Mouse (Mus musculus): ENCODE results near the gene Ssxb8. TPM values are rescaled to one million over a fixed set of nuclear protein-coding genes. Genes with fewer than 3 reads are reported as not detected.
"Not testable (repeated sequence)": the region's sequence is repeated elsewhere in the genome, so short reads cannot be mapped to it uniquely, and the experiment has no call there.

Ssxb8 gene
- 0.32 TPM in 1 of 2 replicates, not detected in the other for polyA plus RNA-seq (2012; rRNA removed)

DNA sequence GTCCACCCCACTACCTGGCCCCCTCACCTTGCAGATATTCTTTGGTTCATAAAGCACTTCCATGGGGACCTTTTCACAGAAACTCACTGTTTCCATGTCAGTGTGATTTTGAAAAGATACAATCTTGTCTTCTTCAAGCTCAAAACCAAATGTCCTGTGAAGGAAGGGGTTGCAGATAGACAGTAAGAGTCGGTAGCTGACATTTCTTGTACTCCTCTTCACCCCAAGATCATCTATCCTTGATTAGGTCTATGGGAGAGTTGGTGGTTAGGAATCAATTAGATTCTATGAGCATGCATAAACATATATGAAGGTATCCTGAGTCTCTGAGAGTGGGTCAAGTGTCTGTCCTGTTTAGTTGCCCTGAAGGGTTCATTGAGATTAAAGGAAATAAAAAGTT is at the start of gene Ssxb8:
Ssxb8 (minus strand) TSS at position 101 of the 400 bp plus-strand sequence.
- DNase-seq (ENCODE audit: extremely low spot score in 1 of 2, low spot score in 1 of 2), result not testable (repeated sequence)

DNA sequence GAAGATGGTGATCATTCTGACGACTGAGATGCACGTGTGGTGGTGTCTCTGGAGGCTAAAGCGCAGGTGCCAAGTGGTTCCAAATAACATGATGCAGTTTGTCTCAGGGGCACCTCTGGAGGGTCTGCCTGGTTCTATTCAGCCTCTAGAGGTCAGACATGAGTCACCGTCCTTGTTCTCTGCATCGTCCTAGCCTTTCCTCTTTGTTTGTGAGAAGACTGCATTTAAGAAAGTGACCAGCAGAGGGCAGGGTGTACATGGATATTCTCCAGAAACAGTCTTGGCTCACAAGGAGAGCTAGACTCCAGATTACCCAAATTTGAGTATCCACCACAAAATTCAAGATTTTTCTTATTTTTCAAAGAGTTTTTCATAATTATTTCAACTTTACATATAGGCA is 42.3 kb upstream of the Ssxb8 start:
- DNase-seq (ENCODE audit: extremely low spot score in 1 of 2, low spot score in 1 of 2), result peak; percentile 1 to 61

DNA sequence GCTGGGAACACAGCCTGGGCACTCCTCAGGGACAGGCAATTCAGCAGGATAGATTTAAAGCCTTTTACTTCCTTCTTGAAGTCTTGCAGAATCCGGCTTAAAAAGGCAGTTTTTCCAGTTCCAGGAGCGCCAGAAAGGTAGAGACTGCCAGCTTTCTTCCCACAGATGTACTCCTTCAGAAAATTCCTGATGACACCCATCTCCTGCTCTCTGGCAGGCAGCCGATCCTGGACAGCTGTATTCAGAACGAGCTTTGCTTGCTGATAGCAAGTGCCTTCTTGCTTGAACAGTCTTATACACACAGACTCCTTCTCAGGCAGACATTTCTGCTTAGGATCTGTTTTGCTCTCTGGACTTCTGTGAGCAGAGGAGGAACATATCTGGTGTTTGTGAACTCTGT is 27.6 kb downstream of the Ssxb8 start:
- no peak for DNase-seq (ENCODE audit: extremely low spot score in 1 of 2, low spot score in 1 of 2)

Other genes with a start within 250 kb of the Ssxb8 start
- not detected in 2 replicates for gene Ssxb2, start 229.1 kb downstream of the Ssxb8 start, polyA plus RNA-seq (2012; rRNA removed)
- not detected in 2 replicates for gene Gm14459, start 165.9 kb downstream of the Ssxb8 start, polyA plus RNA-seq (2012; rRNA removed)
- not detected in 2 replicates for gene Ssxb6, start 142.6 kb downstream of the Ssxb8 start, polyA plus RNA-seq (2012; rRNA removed)
- not detected in 2 replicates for gene Ssxb3, start 99.0 kb downstream of the Ssxb8 start, polyA plus RNA-seq (2012; rRNA removed)
- not detected in 2 replicates for gene Ssx9, start 57.6 kb upstream of the Ssxb8 start, polyA plus RNA-seq (2012; rRNA removed)
- not detected in 2 replicates for gene Ssxb5, start 112.8 kb upstream of the Ssxb8 start, polyA plus RNA-seq (2012; rRNA removed)
- gene Gm6592, start 153.2 kb upstream of the Ssxb8 start, polyA plus RNA-seq (2012; rRNA removed), result not detected in 2 replicates
- not detected in 2 replicates for gene Gm5751, start 183.4 kb upstream of the Ssxb8 start, polyA plus RNA-seq (2012; rRNA removed)
- gene B630019K06Rik, start 201.5 kb upstream of the Ssxb8 start, polyA plus RNA-seq (2012; rRNA removed), result 20.0 and 20.4 TPM in 2 replicates